Mouse (Mus musculus): ENCODE measurements at regions not wholly inside any gene's neighbourhood (a gene's known extent, or its start where the extent isn't known, plus 50 kb on each side); places are given as distances from the start of the nearest gene placed in this dataset.

- TF ChIP-seq CTCF (IDR thresholded peaks at IDR 0.05; ENCODE audit: low read depth) (no peak), EP300 (optimal IDR thresholded peaks at IDR 0.05) (no peak)
These were observed 151.6 kb downstream of the Cmpk2 start for GRCm38 (mm10) chr12:26620501-26621134.
